Mouse (Mus musculus) midbrain, postnatal 0 days (tissue): ENCODE measurements at regions not wholly inside any gene's neighbourhood (a gene's known extent, or its start where the extent isn't known, plus 50 kb on each side); places are given as distances from the start of the nearest gene placed in this dataset.

ENCODE experiments used
- ATAC-seq: fragments of 200-750 bp; cut with Nextera tagmentation; 2 replicates; pipeline ENCODE4 v1.8.0; 2017; ENCODE audit warnings: moderate number of reproducible peaks, mild to moderate bottlenecking, moderate TSS enrichment, moderate library complexity; ENCODE audit not compliant: low FRiP score
- DNase-seq: peaks from one replicate; pipeline ENCODE4 v3.0.0-alpha.2; 2015; ENCODE audit warnings: low spot score
- H3K27ac ChIP-seq: fragments of 300-500 bp; sonication (generic); 2 replicates; pipeline ENCODE4 v1.5.1; 2014; ENCODE audit warnings: low read depth, mild to moderate bottlenecking, low read length, mixed read lengths
- H3K27me3 ChIP-seq: fragments of 300-500 bp; sonication (generic); 2 replicates; pipeline ENCODE4 v1.6.1; 2014; ENCODE audit warnings: low read length, control low read depth, mixed read lengths; ENCODE audit not compliant: insufficient read depth
- H3K36me3 ChIP-seq: fragments of 300-500 bp; sonication (generic); 2 replicates; pipeline ENCODE4 v1.6.1; 2014; ENCODE audit warnings: low read length, control low read depth, mixed read lengths; ENCODE audit not compliant: insufficient read depth
- H3K4me1 ChIP-seq: fragments of 300-500 bp; sonication (generic); 2 replicates; pipeline ENCODE4 v1.6.1; 2014; ENCODE audit warnings: mild to moderate bottlenecking, control low read depth, antibody characterized with exemption, low read length, mixed read lengths; ENCODE audit not compliant: insufficient read depth
- H3K4me2 ChIP-seq: fragments of 300-500 bp; sonication (generic); 2 replicates; pipeline ENCODE4 v1.6.1; 2014; ENCODE audit warnings: low read depth, mild to moderate bottlenecking, low read length, mixed read lengths; ENCODE audit not compliant: poor library complexity, severe bottlenecking
- H3K4me3 ChIP-seq: fragments of 300-500 bp; sonication (generic); 2 replicates; pipeline ENCODE4 v1.5.1; 2014; ENCODE audit warnings: low read depth, mild to moderate bottlenecking, low read length, moderate library complexity
- H3K9ac ChIP-seq: fragments of 300-500 bp; sonication (generic); replicated peaks from 2 replicates; pipeline ENCODE4 v1.6.1; 2014; ENCODE audit warnings: mild to moderate bottlenecking, low read length, moderate library complexity, mixed read lengths; ENCODE audit not compliant: poor library complexity, severe bottlenecking
- H3K9me3 ChIP-seq: fragments of 300-500 bp; sonication (generic); 2 replicates; pipeline ENCODE4 v1.6.1; 2016; ENCODE audit warnings: low read length, control low read depth
- CTCF ChIP-seq: IDR thresholded peaks from 2 replicates; pipeline ENCODE4 v1.5.1; 2016; ENCODE audit warnings: antibody characterized with exemption, mild to moderate bottlenecking
- WGBS: fragments of 180-500 bp; shearing (Covaris S2); extraction: QIAGEN DNeasy Blood & Tissue Kit; methylation state at CpG from one replicate; pipeline ENCODE4 v1.1.7; 2014; 5-methylcytosine and 5-hydroxymethylcytosine counted together

- DNase-seq = no peak
Observed at GRCm38 (mm10) chr15:90125146-90125545, 99.0 kb upstream of the Alg10b start.

GRCm38 (mm10) chr15:90131777-90132176 is 92.3 kb upstream of the Alg10b start:
- Histone ChIP-seq H3K27ac (no peak overlapping the region), H3K4me3 (no peak overlapping the region), H3K27me3 (no peaks in the 10 kb centered on the region), H3K4me1 (no peaks in the 10 kb centered on the region), H3K9me3 (no peaks in the 10 kb centered on the region), H3K9ac (no peak overlapping the region), H3K4me2 (no peak overlapping the region), H3K36me3 (no peaks in the 10 kb centered on the region)
- no peak for TF ChIP-seq CTCF
- ATAC-seq (no peak), DNase-seq (no peak)
- 88% methylated on average over 5 of the region's 5 CpGs for WGBS

More at GRCm38 (mm10) chr15:90125146-90125545, 99.0 kb upstream of the Alg10b start:
- Histone ChIP-seq H3K27me3 (no peaks in the 10 kb centered on the region), H3K4me1 (no peaks in the 10 kb centered on the region), H3K9ac (no peak overlapping the region), H3K36me3 (no peaks in the 10 kb centered on the region), H3K9me3 (no peaks in the 10 kb centered on the region), H3K27ac (no peak overlapping the region), H3K4me3 (no peak overlapping the region), H3K4me2 (no peak overlapping the region)
- WGBS = 23% methylated on average over 8 of the region's 8 CpGs
- no peak for ATAC-seq
- TF ChIP-seq CTCF = no peak

GRCm38 (mm10) chr15:90140966-90141365 is 83.1 kb upstream of the Alg10b start:
- 77% methylated on average over 5 of the region's 5 CpGs for WGBS
- ATAC-seq (no peak), DNase-seq (no peak)
- Histone ChIP-seq H3K4me3 (no peak overlapping the region), H3K27ac (no peak overlapping the region), H3K36me3 (no peaks in the 10 kb centered on the region), H3K9me3 (no peaks in the 10 kb centered on the region), H3K4me1 (no peaks in the 10 kb centered on the region), H3K9ac (no peak overlapping the region), H3K27me3 (no peaks in the 10 kb centered on the region), H3K4me2 (no peak overlapping the region)
- no peak for TF ChIP-seq CTCF

GRCm38 (mm10) chr15:90148663-90149062 is 75.4 kb upstream of the Alg10b start:
- no peak for ATAC-seq
- Histone ChIP-seq H3K4me3 (no peak overlapping the region), H3K36me3 (no peaks in the 10 kb centered on the region), H3K4me1 (no peaks in the 10 kb centered on the region), H3K27ac (no peak overlapping the region), H3K27me3 (no peaks in the 10 kb centered on the region), H3K9me3 (no peaks in the 10 kb centered on the region), H3K9ac (no peak overlapping the region), H3K4me2 (no peak overlapping the region)
- TF ChIP-seq CTCF = no peak
- DNase-seq = no peak

- Histone ChIP-seq H3K4me2 (no peak overlapping the region), H3K36me3 (no peaks in the 10 kb centered on the region), H3K4me1 (no peaks in the 10 kb centered on the region), H3K9ac (no peak overlapping the region), H3K27ac (no peak overlapping the region), H3K27me3 (no peaks in the 10 kb centered on the region), H3K9me3 (no peaks in the 10 kb centered on the region), H3K4me3 (no peak overlapping the region)
- DNase-seq = peak; percentile 8
- WGBS = 86% methylated on average over 10 of the region's 10 CpGs
- no peak for TF ChIP-seq CTCF
- ATAC-seq = no peak
Observed at GRCm38 (mm10) chr15:90153821-90154560, 70.1 kb upstream of the Alg10b start.
